Mouse (Mus musculus) erythroid progenitor cell, adult 5-6 weeks (primary cell): ENCODE measurements around the gene Rangrf. TPM values are rescaled to one million over a fixed set of nuclear protein-coding genes. Genes with fewer than 3 reads are reported as not detected.
"Not testable (repeated sequence)": the region's sequence is repeated elsewhere in the genome, so short reads cannot be mapped to it uniquely, and the experiment has no call there.

Experiments used
- ATAC-seq: replicated peaks from 2 replicates; pipeline ENCODE4 v1.8.0; 2016; ENCODE audit warnings: moderate number of reproducible peaks, mild to moderate bottlenecking, moderate TSS enrichment, inconsistent platforms; ENCODE audit not compliant: poor library complexity, low FRiP score, severe bottlenecking
- total RNA-seq, 2 experiments: library from RNA; stranded (forward) in 1 of 2; stranded (reverse) in 1 of 2; fragments of 150-400 nt in 1 of 2; fragments of 186-747, 209-891 nt in 1 of 2; gene quantifications; 2 replicates each; pipeline versions ENCODE4 v1.2.3 to v1.2.4; 2015 to 2017; ENCODE audit warnings: low replicate concordance in 2 of 2

Gene Rangrf
- total RNA-seq, 2 experiments from 2014 or later, result 2.7 to 13.4 TPM

DNA sequence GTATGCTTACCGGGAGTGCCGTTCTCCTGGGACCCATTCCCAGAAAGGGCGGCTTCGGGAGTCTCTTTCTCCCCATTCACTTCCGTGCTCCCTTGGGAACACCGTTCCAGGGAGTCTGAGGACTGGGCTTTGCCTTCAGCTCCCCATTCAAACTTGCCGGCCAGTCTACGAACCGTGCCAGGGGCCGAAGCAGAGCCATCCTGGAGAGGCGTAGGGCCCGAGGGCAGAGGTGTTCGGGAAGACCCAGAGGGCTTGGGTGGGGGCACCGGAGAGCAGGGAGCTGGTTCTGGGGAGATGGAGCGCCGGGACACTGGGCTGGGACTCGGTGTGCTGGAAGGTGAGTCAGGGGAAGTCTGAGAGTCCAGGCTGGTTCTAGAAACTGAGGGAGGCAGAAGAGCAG is 20.6 kb downstream of the Rangrf start:
- no peak for ATAC-seq

- no peak for ATAC-seq
These were observed 21.1 kb downstream of the Rangrf start for GRCm38 (mm10) chr11:68953903-68954302.

DNA sequence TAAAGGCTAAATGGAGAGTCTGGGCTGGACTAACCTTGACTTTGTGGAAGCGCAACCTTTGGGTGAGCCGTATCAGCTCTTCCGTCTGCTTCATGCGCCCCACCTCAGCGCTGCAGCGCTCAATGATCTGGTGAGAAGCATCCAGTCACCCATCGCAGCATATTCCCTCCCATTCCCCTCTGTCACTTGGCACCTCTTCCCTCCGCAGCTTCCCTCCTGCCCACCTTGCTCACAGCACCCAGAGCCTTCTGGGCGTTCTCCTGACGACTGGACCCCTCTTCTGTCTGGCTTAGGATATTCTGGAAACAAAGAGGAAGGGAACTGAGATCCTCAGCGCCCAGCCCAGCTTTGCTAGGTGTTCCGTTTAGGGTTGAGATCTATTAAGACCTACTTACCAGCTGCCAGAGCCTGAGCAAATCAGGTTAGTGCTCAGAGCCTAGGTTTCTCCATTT is 27.4 kb downstream of the Rangrf start:
- ATAC-seq, result no peak

DNA sequence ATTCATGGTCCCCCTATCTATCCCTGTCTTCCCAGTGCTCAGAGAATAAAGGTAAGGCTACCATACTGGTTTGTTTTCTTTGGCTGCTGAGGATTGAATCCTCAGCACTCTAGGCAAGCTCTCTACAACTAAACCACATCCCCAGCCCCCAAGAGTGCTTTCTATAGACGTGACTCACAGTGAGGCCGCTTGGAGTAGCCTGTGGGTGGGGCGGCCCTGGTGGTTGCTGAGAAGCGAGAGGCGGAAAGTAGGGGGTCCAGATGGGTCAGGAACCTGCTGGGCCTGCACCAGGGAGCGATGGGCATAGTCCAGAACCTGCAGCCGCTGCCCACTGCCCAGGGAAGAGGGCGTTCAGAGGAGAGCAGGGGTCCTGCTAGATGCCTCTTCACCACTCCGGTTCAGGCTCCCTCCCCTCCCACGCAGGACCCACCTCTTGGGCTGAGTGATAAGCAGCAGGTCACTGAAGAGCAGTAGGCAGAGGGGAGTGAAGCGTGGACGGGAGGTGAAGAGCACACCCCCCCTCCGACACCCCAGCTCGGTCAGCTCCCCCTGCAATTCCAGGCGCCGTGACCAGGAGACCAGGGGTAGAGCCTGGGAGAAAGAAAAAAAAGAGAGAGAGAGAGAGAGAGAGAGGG is 28.1 kb downstream of the Rangrf start:
- ATAC-seq, result no peak

DNA sequence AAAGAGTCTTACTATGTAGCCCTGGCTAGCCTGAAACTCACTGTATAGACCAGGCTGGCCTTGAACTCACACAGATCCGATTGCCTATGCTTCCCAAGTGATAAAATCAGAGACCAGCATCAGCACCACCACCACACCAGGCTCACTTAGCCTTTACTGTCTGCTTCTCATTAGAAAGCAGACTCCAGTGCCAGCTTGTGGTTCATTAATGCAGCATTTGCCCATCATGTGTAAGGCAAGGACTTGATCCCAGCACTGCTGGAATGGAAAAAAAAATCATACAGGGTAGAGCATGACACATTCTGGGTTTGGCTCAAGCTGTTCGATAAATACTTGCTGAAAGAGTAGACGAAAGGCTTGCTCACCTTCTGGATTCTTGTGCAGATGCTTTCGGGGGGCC is 29.0 kb downstream of the Rangrf start:
- no peak for ATAC-seq

DNA sequence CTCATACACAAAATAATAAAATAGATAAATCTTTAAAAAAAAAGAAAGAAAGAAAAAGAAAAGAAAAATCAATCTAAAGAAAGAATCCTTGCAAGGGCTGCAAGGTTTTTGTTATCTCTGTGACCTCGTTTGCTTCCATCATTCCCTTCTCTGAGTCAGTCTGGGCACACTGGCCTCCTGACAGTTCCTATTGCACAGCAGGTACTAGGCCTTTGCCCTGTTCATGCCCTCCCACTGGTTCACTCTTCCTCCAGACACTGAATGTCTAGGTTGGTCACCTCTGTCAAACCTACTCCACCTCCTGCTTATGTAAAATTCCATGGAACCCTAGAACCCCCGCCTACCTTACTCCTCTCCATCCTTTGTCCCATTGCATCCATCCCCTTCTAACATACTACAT is 29.7 kb downstream of the Rangrf start:
- no peak for ATAC-seq

DNA sequence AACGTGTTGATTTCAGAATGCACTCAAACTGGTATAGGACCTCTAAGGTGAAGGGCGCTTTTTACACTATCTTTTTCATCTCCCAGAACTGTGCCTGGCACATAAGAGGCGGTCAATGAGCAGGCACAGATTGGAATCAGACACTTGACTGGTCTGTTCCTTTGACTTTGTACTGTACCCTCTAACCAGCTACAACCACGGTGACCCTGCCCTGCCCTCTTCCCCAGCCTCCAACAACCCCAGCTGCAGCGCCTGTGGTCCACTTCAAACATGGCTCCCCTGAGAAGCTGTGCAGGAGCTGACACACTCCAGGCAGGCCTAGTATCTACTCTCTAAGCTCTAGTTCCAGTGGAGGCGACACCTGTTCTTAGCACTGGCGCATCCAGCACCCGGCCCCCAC is 32.3 kb downstream of the Rangrf start:
- no peak for ATAC-seq

- ATAC-seq, result no peak
These were observed 34.5 kb downstream of the Rangrf start for GRCm38 (mm10) chr11:68940516-68940915.

DNA sequence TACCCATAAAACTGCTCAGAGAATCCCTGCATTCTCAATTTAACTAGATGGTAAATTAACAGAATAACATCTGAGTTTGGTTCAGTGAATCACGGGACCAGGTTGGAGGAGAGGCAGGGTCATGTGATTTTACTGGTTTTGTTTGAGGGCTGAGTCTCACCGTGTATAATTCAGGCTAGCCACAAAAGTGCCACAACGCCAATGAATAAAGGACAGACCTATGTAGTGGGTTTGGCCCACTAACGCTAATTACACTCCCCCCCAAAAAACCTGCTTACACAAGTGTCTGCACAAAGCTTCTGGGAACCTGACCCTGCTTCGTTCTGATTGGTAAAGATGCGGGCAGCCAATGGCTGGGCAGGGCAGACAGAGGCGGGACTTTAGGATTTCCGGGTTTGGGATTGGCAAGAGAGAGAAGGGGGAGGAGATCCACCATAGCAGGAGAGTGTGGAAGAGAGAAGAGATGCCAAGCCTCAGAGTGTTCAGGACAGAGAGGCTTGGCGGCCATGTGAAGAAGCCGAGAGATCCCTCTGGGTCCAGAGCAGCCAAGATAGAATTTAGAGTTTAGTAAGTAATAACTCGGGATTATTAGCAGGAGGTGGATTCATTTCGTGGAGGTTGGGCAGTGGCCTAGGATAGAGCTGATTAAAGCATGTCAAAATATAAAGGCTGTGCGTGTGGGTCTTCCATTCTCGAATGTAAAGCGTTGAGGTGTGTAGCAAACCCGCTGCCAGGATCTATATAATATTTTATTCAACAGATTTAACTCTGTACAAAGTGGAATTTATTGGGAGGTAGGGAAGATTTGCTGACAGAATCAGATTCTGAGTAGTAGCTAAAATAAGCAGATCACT is 35.3 kb downstream of the Rangrf start:
- peak; percentile 96 for ATAC-seq

- not testable (repeated sequence) for ATAC-seq
These were observed 38.0 kb downstream of the Rangrf start for GRCm38 (mm10) chr11:68936951-68937350.

GRCm38 (mm10) chr11:68933885-68934507 is 41.0 kb downstream of the Rangrf start:
- no peak for ATAC-seq

DNA sequence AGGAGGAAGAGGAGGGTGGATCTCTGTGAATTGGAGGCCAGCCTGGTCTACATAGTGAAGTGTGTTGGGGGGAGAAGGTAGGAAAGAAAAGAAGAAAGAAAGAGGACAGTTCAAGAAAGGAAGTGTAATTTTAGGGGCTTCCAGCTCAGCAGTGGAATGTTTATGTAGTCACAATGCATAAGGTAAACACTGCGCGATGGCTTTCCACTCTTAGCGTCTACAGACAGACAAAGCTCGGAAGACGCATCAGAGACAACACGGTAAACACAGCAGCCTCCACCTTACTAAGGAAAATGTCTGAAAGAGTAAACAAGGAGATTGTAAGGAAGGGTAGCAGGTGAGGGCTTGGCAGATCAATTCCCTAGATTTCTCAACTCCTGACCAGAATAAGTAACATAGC is 45.0 kb downstream of the Rangrf start:
- no peak for ATAC-seq

GRCm38 (mm10) chr11:68926981-68927380 is 48.0 kb downstream of the Rangrf start, which contains the start of gene Odf4:
Odf4 (minus strand) TSS chr11:68927081.
- no peak for ATAC-seq

DNA sequence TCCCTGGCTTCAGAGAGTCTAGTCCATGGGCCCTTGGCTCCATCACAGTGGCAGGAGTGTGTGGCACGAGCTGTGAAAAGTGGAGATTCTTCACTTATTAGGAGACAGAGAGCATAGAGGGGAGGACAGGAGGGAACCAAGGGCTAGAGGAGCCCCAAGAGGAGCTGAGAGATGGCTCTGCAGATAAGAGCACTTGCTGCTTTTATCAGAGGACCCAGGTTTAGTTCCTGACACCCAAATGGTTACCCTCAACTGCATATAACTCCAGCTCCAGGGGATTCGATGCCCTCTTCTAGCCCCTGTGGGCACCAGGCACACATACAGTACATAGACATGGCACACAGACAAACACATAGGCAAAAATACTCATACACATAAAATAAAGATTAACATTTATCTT is 50.2 kb downstream of the Rangrf start:
- no peak for ATAC-seq

DNA sequence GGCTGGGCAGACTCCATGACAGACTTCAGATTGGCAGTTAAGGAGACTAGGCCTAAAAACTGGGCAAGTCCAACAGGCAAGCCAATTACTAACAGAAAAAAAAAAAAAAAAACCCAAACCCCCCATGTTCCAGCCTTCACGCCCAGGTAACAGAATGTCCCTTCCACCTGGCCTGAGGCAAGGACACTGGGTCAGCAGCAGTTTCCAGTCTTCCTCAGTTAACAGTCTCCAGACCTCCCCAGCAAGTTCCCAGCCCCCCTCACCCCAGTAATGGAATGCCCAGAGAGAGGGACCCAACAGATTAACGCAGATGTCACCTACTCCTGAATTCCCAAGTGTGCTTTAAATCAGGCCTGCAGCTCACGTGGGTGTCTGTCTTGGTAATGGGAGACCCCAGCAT is 51.8 kb downstream of the Rangrf start:
- no peak for ATAC-seq

Other genes with a start within 250 kb of the Rangrf start
- gene Ndel1, start 103.3 kb downstream of the Rangrf start, total RNA-seq (2015; ENCODE audit: low replicate concordance), result 21.6 and 40.7 TPM in 2 replicates
- 60.1 and 74.4 TPM in 2 replicates for gene Ndel1, start 103.3 kb downstream of the Rangrf start, total RNA-seq (2017; ENCODE audit: low replicate concordance)
- not detected in 2 replicates for gene Rnf222, start 86.6 kb downstream of the Rangrf start, total RNA-seq (2015; ENCODE audit: low replicate concordance)
- not detected in 2 replicates for gene Rnf222, start 86.6 kb downstream of the Rangrf start, total RNA-seq (2017; ENCODE audit: low replicate concordance)
- 896 and 989 TPM in 2 replicates for gene Rpl26, start 73.6 kb downstream of the Rangrf start, total RNA-seq (2015; ENCODE audit: low replicate concordance)
- 751 and 992 TPM in 2 replicates for gene Rpl26, start 73.6 kb downstream of the Rangrf start, total RNA-seq (2017; ENCODE audit: low replicate concordance)
- gene Odf4, start 48.1 kb downstream of the Rangrf start, total RNA-seq (2015; ENCODE audit: low replicate concordance), result not detected in 2 replicates
- gene Odf4, start 48.1 kb downstream of the Rangrf start, total RNA-seq (2017; ENCODE audit: low replicate concordance), result not detected in 2 replicates
- gene Arhgef15, start 17.7 kb downstream of the Rangrf start, total RNA-seq (2015; ENCODE audit: low replicate concordance), result not detected in 2 replicates
- gene Arhgef15, start 17.7 kb downstream of the Rangrf start, total RNA-seq (2017; ENCODE audit: low replicate concordance), result not detected in 2 replicates
- 3.8 TPM in 1 of 2 replicates, not detected in the other for gene Slc25a35, start 7.1 kb downstream of the Rangrf start, total RNA-seq (2015; ENCODE audit: low replicate concordance)
- gene Slc25a35, start 7.1 kb downstream of the Rangrf start, total RNA-seq (2017; ENCODE audit: low replicate concordance), result 0.26 TPM in 1 of 2 replicates, not detected in the other
- gene Pfas, start 33.3 kb upstream of the Rangrf start, total RNA-seq (2015; ENCODE audit: low replicate concordance), result 11.7 and 15.1 TPM in 2 replicates
- 16.1 and 23.4 TPM in 2 replicates for gene Pfas, start 33.3 kb upstream of the Rangrf start, total RNA-seq (2017; ENCODE audit: low replicate concordance)
- gene Ctc1, start 40.7 kb upstream of the Rangrf start, total RNA-seq (2015; ENCODE audit: low replicate concordance), result 36.0 and 54.5 TPM in 2 replicates
- 16.7 and 27.1 TPM in 2 replicates for gene Ctc1, start 40.7 kb upstream of the Rangrf start, total RNA-seq (2017; ENCODE audit: low replicate concordance)
- 328 and 403 TPM in 2 replicates for gene Aurkb, start 70.5 kb upstream of the Rangrf start, total RNA-seq (2015; ENCODE audit: low replicate concordance)
- gene Aurkb, start 70.5 kb upstream of the Rangrf start, total RNA-seq (2017; ENCODE audit: low replicate concordance), result 422 and 478 TPM in 2 replicates
- gene Borcs6, start 84.5 kb upstream of the Rangrf start, total RNA-seq (2015; ENCODE audit: low replicate concordance), result 2.9 and 4.7 TPM in 2 replicates
- gene Borcs6, start 84.5 kb upstream of the Rangrf start, total RNA-seq (2017; ENCODE audit: low replicate concordance), result 2.2 and 3.1 TPM in 2 replicates
- gene Tmem107, start 95.6 kb upstream of the Rangrf start, total RNA-seq (2015; ENCODE audit: low replicate concordance), result 21.6 and 27.7 TPM in 2 replicates
- 12.5 and 12.6 TPM in 2 replicates for gene Tmem107, start 95.6 kb upstream of the Rangrf start, total RNA-seq (2017; ENCODE audit: low replicate concordance)
- gene Vamp2, start 113.3 kb upstream of the Rangrf start, total RNA-seq (2015; ENCODE audit: low replicate concordance), result 94.1 and 114 TPM in 2 replicates
- 18.2 and 31.1 TPM in 2 replicates for gene Vamp2, start 113.3 kb upstream of the Rangrf start, total RNA-seq (2017; ENCODE audit: low replicate concordance)
- gene Per1, start 120.0 kb upstream of the Rangrf start, total RNA-seq (2015; ENCODE audit: low replicate concordance), result 3.4 and 3.6 TPM in 2 replicates
- gene Per1, start 120.0 kb upstream of the Rangrf start, total RNA-seq (2017; ENCODE audit: low replicate concordance), result 3.3 and 7.6 TPM in 2 replicates
- not detected in 2 replicates for gene Hes7, start 145.2 kb upstream of the Rangrf start, total RNA-seq (2015; ENCODE audit: low replicate concordance)
- not detected in 2 replicates for gene Hes7, start 145.2 kb upstream of the Rangrf start, total RNA-seq (2017; ENCODE audit: low replicate concordance)
- not detected in 2 replicates for gene 9130213A22Rik, start 147.4 kb upstream of the Rangrf start, total RNA-seq (2015; ENCODE audit: low replicate concordance)
- gene 9130213A22Rik, start 147.4 kb upstream of the Rangrf start, total RNA-seq (2017; ENCODE audit: low replicate concordance), result not detected in 2 replicates
- gene Aloxe3, start 150.7 kb upstream of the Rangrf start, total RNA-seq (2015; ENCODE audit: low replicate concordance), result not detected in 2 replicates
- 3.1 TPM in 1 of 2 replicates, not detected in the other for gene Aloxe3, start 150.7 kb upstream of the Rangrf start, total RNA-seq (2017; ENCODE audit: low replicate concordance)
- gene Alox12b, start 181.8 kb upstream of the Rangrf start, total RNA-seq (2015; ENCODE audit: low replicate concordance), result not detected in 2 replicates
- gene Alox12b, start 181.8 kb upstream of the Rangrf start, total RNA-seq (2017; ENCODE audit: low replicate concordance), result not detected in 2 replicates
- not detected in 2 replicates for gene Alox8, start 222.7 kb upstream of the Rangrf start, total RNA-seq (2015; ENCODE audit: low replicate concordance)
- not detected in 2 replicates for gene Alox8, start 222.7 kb upstream of the Rangrf start, total RNA-seq (2017; ENCODE audit: low replicate concordance)